Mouse (Mus musculus): ENCODE data around the gene Pard3b.

DNA sequence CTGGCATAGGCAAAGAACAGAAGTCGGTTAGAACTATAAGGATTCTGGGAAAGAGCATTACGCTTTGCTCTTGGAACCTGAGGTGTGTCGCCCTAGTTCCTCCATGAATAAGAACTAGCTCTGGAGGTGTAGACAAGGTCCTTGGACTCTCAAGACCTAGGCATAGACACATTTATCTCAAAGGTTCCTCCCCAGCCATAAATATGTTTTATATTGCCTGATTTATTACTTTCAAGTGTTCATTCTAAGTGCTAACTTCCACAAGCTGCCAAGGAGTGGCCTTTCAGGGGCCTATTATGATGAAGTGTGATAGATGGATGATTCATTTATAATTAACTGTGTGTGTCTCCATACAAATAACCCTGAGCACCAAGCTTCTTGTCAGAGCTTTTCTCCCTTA, 19.1 kb downstream of the Pard3b start:
- no peak for TF ChIP-seq POLR2A (IDR thresholded peaks at IDR 0.05; ENCODE audit: insufficient read depth, low read length)
- TF ChIP-seq EP300 (IDR thresholded peaks at IDR 0.05; ENCODE audit: insufficient read depth, low read depth, low read length): no peak
- TF ChIP-seq CTCF (IDR thresholded peaks at IDR 0.05; ENCODE audit: low read depth, low read length): no peak

Measured in ES-Bruce4 (cell line).